Mouse (Mus musculus): ENCODE measurements around the gene Kcnk1.

The Kcnk1 gene

GRCm38 (mm10) chr8:125996980-125997379 lies 2.0 kb downstream of the Kcnk1 start:
- DNase-seq, result no peak

- DNase-seq, result no peak
Measured at GRCm38 (mm10) chr8:125997550-125997949, 2.6 kb downstream of the Kcnk1 start.

- DNase-seq, result no peak
Measured at GRCm38 (mm10) chr8:125999842-126000395, 4.9 kb downstream of the Kcnk1 start.

GRCm38 (mm10) chr8:126003546-126003945 lies 8.6 kb downstream of the Kcnk1 start:
- DNase-seq, result no peak

GRCm38 (mm10) chr8:126004953-126005352 lies 10.0 kb downstream of the Kcnk1 start:
- DNase-seq, result no peak

- no peak for DNase-seq
Measured at GRCm38 (mm10) chr8:126006310-126006990, 11.5 kb downstream of the Kcnk1 start.

GRCm38 (mm10) chr8:126007538-126008330 lies 12.8 kb downstream of the Kcnk1 start:
- no peak for DNase-seq

GRCm38 (mm10) chr8:126008945-126009344 lies 14.0 kb downstream of the Kcnk1 start:
- no peak for DNase-seq

- DNase-seq, result no peak
Measured at GRCm38 (mm10) chr8:126010900-126011299, 15.9 kb downstream of the Kcnk1 start.

GRCm38 (mm10) chr8:126012334-126012733 lies 17.4 kb downstream of the Kcnk1 start:
- DNase-seq, result no peak

GRCm38 (mm10) chr8:126013646-126014045 lies 18.7 kb downstream of the Kcnk1 start:
- no peak for DNase-seq

- DNase-seq, result no peak
Measured at GRCm38 (mm10) chr8:126021932-126022331, 27.0 kb downstream of the Kcnk1 start.

GRCm38 (mm10) chr8:126023706-126024305 lies 28.8 kb downstream of the Kcnk1 start:
- DNase-seq, result no peak

- no peak for DNase-seq
Measured at GRCm38 (mm10) chr8:126024891-126025290, 29.9 kb downstream of the Kcnk1 start.

- DNase-seq, result no peak
Measured at GRCm38 (mm10) chr8:126026121-126026520, 31.2 kb downstream of the Kcnk1 start.

GRCm38 (mm10) chr8:126026584-126026983 lies 31.6 kb downstream of the Kcnk1 start:
- DNase-seq, result peak; percentile 58 to 68

- no peak for DNase-seq
Measured at GRCm38 (mm10) chr8:126027486-126027885, 32.5 kb downstream of the Kcnk1 start.

GRCm38 (mm10) chr8:126028941-126029340 lies 34.0 kb downstream of the Kcnk1 start:
- DNase-seq, result no peak

GRCm38 (mm10) chr8:126032776-126033175 lies 37.8 kb downstream of the Kcnk1 start:
- DNase-seq, result no peak

GRCm38 (mm10) chr8:126035046-126035445 lies 40.1 kb downstream of the Kcnk1 start:
- DNase-seq, result no peak

GRCm38 (mm10) chr8:126036340-126036739 lies 41.4 kb downstream of the Kcnk1 start:
- DNase-seq, result no peak

- no peak for DNase-seq
Measured at GRCm38 (mm10) chr8:126045751-126046150, 50.8 kb downstream of the Kcnk1 start.

GRCm38 (mm10) chr8:126053911-126054310 lies 58.9 kb downstream of the Kcnk1 start:
- no peak for DNase-seq

- no peak for DNase-seq
Measured at GRCm38 (mm10) chr8:126058876-126059275, 63.9 kb downstream of the Kcnk1 start.
